16 mouse cellular contexts compared by ENCODE assay signal in the genomic region with DNA sequence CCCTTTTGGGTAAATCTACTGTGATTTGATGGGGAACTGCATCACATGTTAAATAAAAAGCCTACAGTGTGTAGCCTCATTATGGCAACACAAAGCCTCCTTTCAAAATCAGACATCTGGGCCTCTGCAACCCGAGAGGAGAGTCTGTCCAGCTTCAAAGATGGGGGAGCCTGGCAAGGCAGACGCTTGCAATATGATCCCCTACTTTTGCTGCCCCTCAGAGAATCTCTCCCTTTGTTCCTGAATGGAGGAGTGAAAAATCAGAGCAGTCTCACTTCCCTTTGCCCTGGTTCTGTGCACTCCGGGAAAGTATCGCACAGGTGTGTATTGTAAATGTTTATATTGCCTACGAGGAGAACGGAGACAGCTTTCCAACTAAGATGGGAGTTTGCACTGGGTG.
DNase-seq lines count a peak whose midpoint lies in the region; ATAC-seq and TF ChIP-seq lines count a peak whose summit lies in the region.
"Had no signal": no experiment of that assay in that cellular context is flagged by ENCODE, and none has a peak within 500 bp of the region (broad histone marks: within the 10 kb centered on the region; RNA-seq: fewer than 3 reads in every experiment).

No protein-coding gene starts in this region.

- no peak overlapping the region for H3K9ac ChIP-seq in hindbrain, embryonic 12.5 days
- no peak overlapping the region for H3K9ac ChIP-seq in hindbrain, embryonic 13.5 days
- H3K9ac ChIP-seq: heart, embryonic 13.5 days; lung, embryonic 15.5 days had no signal

- no peak for TF ChIP-seq CTCF in brain, embryonic 14.5 days (IDR thresholded peaks at IDR 0.05; ENCODE audit: borderline replicate concordance, extremely low read depth, insufficient read depth, insufficient read length)

- ATAC-seq in hindbrain, embryonic 12.5 days (ENCODE audit: low FRiP score), result no peak
- no peak for ATAC-seq in hindbrain, embryonic 13.5 days (ENCODE audit: low FRiP score)

- peak; percentile 43 for DNase-seq in brain, embryonic 14.5 days (ENCODE audit: low read depth)
- peak; percentile 16 for DNase-seq in embryo, embryonic 11.5 days (ENCODE audit: low read depth, low spot score)
- DNase-seq in limb, embryonic 10.5 days (ENCODE audit: low spot score), result peak; percentile 35
- no peak for DNase-seq in right cerebral cortex, postnatal 10 days (ENCODE audit: low spot score in 2 of 2)
- DNase-seq in c-Kit-positive CD71-positive TER-119-positive erythroid progenitor cells, embryonic 14.5 days (ENCODE audit: low spot score), result no peak
- DNase-seq: cerebellum, postnatal 36 days; gastrocnemius, postnatal 25 days; heart, postnatal 4 days; kidney, adult 2 months; retina, postnatal 1 day; thymus, postnatal 25 days had no signal

- no peaks in the 10 kb centered on the region for H3K36me3 ChIP-seq in hindbrain, embryonic 12.5 days
- no peaks in the 10 kb centered on the region for H3K36me3 ChIP-seq in hindbrain, embryonic 13.5 days
- H3K36me3 ChIP-seq in limb, embryonic 10.5 days, result no peaks in the 10 kb centered on the region
- H3K36me3 ChIP-seq: heart, embryonic 13.5 days; lung, embryonic 15.5 days had no signal

- H3K27ac ChIP-seq in hindbrain, embryonic 12.5 days, result peak overlapping the region; percentile 44
- H3K27ac ChIP-seq in hindbrain, embryonic 13.5 days, result no peak overlapping the region
- H3K27ac ChIP-seq in limb, embryonic 10.5 days, result peak overlapping the region; percentile 82
- H3K27ac ChIP-seq: heart, embryonic 13.5 days; lung, embryonic 15.5 days had no signal

- H3K4me3 ChIP-seq in hindbrain, embryonic 12.5 days, result no peak overlapping the region
- no peak overlapping the region for H3K4me3 ChIP-seq in hindbrain, embryonic 13.5 days
- no peak overlapping the region for H3K4me3 ChIP-seq in limb, embryonic 10.5 days
- H3K4me3 ChIP-seq: heart, embryonic 13.5 days; lung, embryonic 15.5 days had no signal

- no peaks in the 10 kb centered on the region for H3K4me1 ChIP-seq in hindbrain, embryonic 12.5 days
- no peaks in the 10 kb centered on the region for H3K4me1 ChIP-seq in hindbrain, embryonic 13.5 days (replicated peaks)
- peaks cover 28% of the 10 kb centered on the region for H3K4me1 ChIP-seq in limb, embryonic 10.5 days

- 0 out of 2 replicates have a peak, but pooled peaks cover 3% of the 10 kb centered on the region for H3K9me3 ChIP-seq in hindbrain, embryonic 12.5 days (replicated peaks)
- H3K9me3 ChIP-seq in hindbrain, embryonic 13.5 days, result peaks cover 5% of the 10 kb centered on the region; the same call in 1 of the 2 replicates
- no peaks in the 10 kb centered on the region for H3K9me3 ChIP-seq in limb, embryonic 10.5 days (replicated peaks)
- H3K9me3 ChIP-seq: heart, embryonic 13.5 days; lung, embryonic 15.5 days had no signal

- 43% methylated on average over 6 of the region's 6 CpGs for WGBS in hindbrain, embryonic 12.5 days
- 57% methylated on average over 6 of the region's 6 CpGs for WGBS in hindbrain, embryonic 13.5 days
- 44% methylated on average over 6 of the region's 6 CpGs for WGBS in limb, embryonic 10.5 days

- no peaks in the 10 kb centered on the region for H3K27me3 ChIP-seq in hindbrain, embryonic 12.5 days
- H3K27me3 ChIP-seq in hindbrain, embryonic 13.5 days, result no peaks in the 10 kb centered on the region
- H3K27me3 ChIP-seq in limb, embryonic 10.5 days (ENCODE audit: low read depth, poor library complexity, severe bottlenecking), result no peaks in the 10 kb centered on the region
- H3K27me3 ChIP-seq: heart, embryonic 13.5 days; lung, embryonic 15.5 days had no signal

- TF ChIP-seq POLR2A in brain, embryonic 14.5 days (IDR thresholded peaks at IDR 0.05; ENCODE audit: borderline replicate concordance, extremely low read depth, insufficient read depth, insufficient read length, poor library complexity, severe bottlenecking), result no peak

- no peak overlapping the region for H3K4me2 ChIP-seq in hindbrain, embryonic 12.5 days (replicated peaks)
- H3K4me2 ChIP-seq in hindbrain, embryonic 13.5 days, result no peak overlapping the region
- H3K4me2 ChIP-seq: heart, embryonic 13.5 days; liver, embryonic 11.5 days; lung, embryonic 15.5 days had no signal

Comparison
In these comparisons a context has a peak if more than half of its experiments do, and no peak if none do; other contexts are left out.
1. DNase-seq: peak in brain, embryonic 14.5 days (single experiment), embryo, embryonic 11.5 days (single experiment) and limb, embryonic 10.5 days (single experiment); none in right cerebral cortex, postnatal 10 days (0 of 2) and c-Kit-positive CD71-positive TER-119-positive erythroid progenitor cells, embryonic 14.5 days (single experiment).